Mouse (Mus musculus) left cerebral cortex, adult 11 months (tissue): Measurements from ENCODE around the gene Olfm2.

ENCODE experiments used
- DNase-seq: peaks from one replicate; pipeline ENCODE4 v3.0.0; 2022; ENCODE audit warnings: low spot score

The Olfm2 gene

DNA sequence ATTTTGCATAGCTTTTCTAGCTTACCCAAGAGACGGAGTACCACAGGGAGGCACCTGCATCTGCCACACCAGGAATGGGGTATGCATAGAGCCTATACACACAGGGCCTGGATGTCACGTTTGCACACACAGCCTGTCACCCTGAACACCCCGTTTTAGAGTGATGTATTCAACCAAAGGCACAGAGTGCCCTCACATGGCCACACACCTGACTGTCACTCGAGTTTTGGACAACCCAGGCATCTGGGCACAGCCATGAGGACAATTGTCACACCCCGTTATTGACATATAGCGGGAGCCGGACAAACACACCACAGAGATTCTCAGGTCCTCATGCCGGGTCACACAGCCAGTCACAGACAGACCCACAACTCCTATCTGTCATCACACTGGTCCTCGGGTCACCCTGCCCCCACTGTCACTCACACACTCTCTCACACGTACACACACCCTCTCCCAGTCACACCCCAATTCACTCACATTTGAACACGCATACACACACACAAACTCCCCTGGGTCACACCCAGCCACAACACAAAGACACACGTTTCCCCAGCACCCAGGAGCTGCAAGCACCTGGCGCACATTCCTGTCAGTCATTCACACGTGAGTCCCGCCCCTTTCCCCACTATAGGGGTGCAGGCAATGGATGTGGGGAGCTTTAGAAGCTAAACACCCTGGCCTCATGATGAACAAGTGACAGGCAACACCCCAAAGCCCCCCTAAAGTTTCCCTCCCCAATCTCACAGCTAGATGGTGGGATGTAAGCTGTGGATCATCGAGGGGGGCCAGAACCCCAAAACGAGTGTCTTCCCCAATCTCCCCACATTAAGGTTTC, 801 bp downstream of the Olfm2 start:
- no peak for DNase-seq

DNA sequence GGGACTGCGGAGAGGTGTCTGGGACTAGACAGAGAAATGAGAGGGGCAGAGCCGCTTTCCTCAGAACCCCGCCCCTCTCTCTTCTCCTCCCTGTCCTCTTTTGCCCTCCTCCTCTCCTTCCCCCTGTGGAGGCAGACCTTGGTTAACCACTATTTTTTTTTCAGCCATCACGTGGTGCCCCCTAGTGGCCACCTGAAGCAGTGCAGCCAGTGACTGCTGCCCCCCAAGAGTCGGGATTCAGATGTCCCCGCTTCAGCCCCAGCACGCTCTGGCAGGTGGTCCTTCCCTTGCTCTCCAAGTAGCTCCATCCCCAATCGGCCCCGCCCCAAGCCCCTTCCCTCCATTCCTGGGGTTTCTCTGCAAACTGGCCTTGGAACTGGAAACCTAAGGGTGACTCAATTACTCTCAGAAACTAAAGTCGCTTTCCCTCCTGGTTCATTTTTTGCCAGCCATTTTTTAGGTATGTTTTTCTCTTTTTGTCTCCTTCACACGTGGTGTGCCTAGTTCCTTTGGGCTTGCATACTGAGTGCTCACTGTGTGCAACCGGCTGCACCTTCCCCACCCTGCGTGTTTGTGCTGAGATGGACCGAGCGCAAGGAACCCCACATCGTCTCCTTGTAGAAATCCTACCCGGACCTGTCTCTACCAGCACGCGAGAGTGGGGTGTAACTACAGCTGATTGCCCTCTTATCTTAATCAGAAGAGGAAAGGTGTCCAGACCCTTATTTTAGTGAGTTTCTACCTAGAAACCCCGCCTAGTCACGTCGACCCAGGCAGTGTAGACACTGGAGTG, 2.0 kb downstream of the Olfm2 start:
- no peak for DNase-seq

DNA sequence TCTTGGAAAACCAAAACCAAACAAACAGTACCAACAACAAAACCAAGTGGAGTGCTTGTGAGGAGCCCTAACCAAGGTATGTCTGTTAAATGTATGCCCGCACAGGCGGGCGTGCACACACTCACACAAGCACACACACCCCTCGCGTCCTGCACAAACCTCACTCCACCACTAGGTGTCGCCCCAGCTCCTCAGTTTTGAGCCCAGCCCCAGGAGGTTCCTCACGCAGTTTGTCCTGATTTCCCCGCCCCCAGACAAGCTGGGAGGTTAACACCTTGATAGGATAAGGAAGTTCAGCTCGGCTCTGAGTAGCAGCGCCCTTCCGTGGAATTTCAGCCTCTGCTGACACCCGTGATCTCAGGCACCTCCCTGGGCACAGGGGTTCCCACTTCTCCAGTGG, 5.7 kb downstream of the Olfm2 start:
- DNase-seq: peak; percentile 58

DNA sequence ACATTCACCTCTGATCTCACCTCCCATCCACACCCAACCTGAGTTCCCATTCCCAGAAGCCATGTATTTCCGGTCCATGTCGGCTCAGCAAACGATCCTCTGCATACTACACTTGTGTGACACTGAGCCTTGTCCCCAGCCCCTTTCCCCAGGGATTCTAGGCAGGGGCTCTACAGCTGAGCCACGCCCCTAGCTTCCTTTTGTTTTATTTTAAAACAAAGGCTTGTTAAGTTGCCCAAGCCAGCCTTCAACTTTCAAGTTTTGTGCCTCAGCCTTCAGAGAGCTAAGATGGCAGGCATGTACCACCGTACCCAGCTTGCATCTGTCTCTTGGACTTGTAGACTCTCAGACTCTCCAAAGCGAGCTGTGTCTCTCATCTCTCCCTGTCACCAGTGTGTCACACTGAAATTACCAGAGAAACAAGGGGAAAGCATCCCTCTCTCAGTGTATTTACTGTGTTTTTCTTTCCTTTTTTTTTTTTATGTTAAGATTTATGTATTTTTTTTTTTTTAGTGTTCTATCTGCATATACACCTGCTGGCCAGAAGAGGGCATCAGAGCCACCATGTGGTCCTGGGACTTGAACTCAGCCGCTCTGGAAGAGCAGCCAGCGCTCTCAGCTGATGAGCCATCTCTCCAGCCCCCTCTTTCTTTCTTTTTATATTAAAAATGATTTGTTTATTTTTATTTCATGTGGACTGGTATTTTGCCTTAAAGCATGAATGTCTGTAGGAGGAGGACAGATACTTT, 7.7 kb downstream of the Olfm2 start:
- no peak for DNase-seq

DNA sequence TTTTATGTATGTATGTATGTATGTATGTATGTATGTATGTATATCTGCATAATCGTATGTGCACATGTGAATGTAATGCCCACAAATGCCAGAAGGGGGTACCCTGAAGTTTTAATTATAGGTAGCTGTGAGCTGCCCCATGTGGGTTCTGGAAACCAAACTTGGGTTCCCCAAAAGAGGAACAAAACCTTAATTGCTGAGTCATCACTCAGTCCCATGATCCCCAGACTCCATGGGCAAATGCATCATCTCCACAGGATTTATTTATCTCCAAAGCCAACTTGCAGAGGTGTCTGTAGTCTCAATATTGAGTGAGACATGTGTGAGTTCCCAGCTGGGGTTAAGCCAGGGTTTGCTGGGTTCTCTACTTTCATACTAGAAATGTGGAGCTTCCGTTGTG, 8.9 kb downstream of the Olfm2 start:
- no peak for DNase-seq

DNA sequence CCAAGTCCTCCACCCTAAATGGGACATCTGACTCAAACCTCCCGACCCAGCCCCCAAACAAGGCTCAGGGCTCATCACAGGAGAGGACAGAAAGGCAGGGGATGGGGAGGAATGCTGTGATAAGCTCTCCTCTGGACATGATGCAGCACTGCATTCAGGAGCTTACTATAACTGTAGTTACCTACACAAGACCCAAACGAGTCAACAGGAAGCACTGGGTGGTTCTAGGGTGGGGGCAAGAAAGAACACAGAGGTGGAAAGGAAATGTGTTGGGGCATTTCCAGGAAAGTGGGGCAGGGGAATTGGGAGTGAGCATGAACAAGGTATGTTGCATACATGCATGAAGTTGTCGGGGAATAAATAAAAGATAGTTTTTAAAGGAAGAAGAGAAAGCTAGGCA, 11.5 kb downstream of the Olfm2 start:
- no peak for DNase-seq

DNA sequence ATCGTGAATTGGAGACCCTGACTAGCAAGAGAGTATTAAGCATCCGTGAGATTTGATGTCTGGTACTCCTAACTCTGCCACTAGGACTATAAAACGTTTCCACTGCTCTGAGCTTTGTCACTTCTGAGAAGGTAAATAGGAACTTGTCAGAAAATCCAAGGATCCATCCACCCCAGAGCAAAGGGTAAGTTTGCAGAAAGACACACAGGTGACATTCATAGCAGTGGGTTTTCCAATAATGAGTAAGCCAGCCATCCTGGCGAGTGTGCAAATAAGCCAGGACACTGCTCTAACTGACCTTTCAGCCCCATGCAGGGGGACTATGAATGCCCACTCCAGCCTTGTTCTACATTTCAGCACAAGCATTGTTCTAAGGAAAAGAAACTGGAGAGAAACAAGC, 14.4 kb downstream of the Olfm2 start:
- no peak for DNase-seq

DNA sequence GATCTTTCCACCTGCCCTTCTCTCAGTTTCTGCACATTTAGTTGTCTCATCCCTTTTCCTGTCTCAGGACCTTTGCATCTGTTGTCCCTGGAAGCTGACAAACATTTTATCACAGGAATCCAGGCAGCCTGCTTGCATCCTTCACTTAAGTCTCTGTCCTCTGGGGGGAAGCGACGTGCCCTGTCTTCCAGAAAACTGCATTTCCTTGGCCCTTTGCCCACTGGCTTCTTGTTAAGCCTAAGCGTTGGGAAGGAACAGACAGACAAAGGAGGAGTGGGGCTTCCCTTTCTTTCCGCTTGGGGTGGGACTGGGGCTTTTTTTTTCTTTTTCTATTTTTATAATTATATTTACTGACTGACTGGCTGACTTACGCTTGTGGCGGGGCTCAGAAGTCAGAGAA, 16.7 kb downstream of the Olfm2 start:
- DNase-seq: no peak

DNA sequence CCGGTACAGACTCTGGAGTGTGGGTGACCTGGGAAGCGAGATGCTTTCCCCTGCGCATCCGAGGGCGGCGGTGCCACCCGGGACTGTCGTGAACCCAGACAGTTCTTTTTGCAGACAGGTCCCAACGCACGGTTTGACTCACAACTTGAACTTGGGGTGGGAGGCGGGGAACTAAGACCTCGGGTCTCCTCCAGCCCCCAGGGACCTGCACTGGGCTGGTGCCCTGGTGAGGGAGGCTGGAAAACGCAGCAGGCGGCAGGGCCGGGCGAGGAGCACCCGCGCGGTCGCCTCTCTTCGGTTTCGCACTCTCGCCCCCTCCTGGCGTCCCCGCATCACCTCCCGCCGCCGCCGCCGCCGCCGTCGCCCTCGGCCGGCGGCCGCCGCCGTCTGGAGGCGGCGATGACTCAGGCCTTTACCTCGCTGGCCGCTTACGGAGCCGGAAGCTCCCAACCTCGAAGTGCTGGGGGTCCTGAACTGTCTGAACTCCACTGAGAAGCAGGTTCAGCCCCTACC, 18.5 kb downstream of the Olfm2 start:
- DNase-seq: no peak

DNA sequence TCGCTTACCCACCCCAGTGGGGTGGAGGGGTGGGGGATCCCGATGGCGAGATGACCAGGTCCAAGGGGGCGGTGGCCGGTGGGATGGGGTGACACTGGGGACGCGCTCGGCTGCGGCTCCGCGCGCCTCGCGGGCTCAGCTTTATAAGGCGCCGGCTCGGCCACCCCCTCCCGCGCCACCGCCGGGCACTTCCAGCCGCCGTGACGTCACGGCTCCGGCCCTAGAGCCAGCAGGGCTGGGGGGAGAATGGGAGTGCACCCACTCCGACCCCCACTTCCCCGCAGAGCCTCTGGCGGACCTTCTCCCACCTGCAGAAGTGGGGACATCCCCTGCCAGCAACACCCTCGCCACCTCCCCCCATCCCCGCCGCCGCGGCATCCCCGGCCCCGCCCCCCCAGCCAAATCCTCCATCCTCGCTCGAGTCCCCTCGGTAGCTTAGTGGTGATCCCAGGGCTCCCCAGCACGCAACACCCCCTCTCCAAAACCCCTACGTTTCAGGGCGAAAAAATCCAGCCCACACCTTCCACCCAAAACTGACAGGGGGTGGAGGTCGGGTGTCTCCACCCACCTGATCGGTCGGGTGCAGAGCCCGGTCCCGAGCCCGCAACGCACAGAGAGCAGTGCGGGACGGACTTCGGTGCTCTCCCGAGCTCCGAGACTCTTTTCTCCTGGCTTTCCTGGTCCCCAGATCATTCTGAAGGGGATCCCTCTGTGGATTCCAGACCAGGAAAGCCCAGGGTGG, 19.1 kb downstream of the Olfm2 start:
- no peak for DNase-seq

DNA sequence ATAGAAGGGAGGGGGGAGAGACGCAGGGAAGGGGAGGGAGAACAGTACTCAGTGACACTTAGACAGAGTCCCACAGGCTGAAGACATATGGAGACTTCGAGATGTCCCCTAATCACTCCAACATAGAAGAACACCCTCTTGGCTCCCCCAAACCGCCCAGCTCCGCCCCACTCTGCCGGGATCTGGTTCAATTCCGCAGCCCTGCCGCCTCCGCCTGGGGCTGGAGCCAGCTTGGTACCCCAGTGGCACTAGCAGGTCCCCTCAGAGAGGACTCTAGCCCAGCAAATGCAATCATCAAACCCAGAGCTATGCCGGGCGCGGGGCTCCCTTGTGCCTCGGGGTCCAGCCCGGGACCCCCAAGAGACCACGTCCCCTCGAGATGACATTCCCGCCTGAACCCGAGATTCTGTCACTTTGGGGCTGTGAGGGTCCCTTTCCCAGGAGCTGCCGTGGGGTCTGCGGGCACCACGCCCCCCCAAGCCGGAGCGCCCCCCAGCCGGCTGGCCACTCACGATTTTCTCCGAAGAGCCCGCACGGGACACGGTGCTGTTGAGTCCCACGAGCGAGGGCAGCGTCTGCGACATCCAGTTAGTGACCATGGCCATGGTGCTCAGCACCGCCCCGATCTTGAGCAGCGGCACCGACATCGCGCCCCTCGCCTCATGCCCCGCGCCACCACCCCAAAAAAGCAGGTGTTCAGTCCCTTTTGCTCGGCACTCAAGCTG, 19.9 kb downstream of the Olfm2 start:
- DNase-seq: no peak

DNA sequence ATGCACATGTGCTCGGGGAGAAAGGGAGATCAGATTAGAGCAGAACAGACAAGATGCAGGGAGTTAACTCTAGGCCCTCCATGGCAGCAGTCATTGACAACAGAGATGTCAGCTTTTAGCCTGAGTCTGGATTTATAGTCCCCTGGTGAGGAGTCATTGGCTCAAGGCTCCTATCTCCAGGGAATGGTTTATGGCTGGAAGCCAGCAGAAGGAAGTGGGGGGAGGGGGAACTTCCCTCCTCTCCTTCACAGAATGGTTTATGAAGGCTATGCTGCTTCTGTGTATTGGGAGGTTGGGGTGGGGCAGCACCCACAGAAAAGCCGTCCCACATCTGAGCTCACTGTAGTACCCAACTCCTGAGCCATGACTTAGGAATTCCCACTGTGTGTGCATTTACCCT, 24.6 kb downstream of the Olfm2 start:
- DNase-seq: no peak

DNA sequence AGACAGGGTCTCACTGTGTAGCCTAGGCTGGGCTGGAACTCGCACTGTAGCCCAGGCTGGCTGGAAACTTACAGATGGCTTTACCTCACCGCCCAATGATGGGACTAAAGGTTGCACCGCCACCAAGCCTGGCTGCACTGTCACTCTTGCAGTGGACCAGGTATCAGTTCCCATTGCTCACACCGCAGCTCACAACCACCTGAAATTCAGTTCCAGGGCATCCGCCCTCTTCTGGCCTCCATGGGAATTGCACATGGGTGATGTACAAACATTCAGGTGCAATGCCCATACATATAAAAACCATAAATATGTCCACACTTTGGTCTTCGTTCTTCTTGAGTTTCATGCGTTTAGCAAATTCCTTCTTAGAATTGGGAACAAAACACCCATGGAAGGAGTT, 30.8 kb downstream of the Olfm2 start:
- DNase-seq: no peak

DNA sequence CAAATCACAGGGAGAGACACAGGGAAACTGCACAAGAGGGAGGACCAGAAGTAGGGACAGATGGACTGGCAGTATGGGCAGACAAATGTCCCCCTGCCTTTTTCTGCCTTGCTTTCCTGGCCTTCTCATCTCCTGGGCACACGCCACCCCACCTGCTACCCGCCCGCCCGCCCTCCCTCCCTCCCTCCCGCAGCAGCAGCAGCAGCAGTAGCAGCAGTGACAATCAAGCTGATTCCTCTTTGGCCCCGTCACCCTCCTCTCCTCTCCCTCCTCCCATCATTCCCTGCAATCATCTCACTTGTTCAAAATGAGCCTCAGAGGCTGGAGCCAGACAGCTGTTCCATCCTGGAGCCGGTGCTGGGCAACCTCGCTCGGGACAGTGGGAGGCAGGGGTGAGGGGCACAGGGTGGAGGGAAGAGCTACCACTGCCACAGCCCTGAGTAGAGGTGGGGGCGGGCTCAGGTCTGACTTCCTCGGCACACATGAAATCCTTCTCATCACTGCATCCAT, 32.6 kb downstream of the Olfm2 start:
- DNase-seq: no peak

DNA sequence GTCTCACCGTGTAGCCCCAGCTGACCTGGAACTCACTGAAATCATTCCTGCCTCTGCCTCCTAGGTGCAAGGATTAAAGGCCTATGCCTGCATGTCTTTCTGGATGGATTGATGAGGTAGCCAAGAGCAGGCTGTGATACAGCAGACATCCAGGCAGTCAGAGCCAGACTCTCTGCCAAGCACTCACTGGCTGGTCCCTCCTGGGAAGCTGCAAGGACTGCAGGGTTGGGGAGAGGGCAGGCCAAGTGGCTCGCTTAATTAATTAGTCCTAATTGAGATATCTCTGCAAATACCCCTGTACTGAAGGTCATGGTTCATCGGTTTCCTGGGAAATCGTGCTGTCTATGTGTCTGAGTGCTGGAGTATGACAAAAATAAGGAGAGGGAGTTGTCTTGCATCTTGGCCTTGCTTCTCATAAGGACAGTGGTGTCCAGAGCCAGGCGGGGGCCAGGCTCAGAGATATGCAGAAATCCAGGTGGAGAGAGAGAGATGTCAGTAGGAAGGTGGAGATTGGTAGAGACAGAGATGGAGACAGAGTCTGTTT, 33.1 kb downstream of the Olfm2 start:
- no peak for DNase-seq

DNA sequence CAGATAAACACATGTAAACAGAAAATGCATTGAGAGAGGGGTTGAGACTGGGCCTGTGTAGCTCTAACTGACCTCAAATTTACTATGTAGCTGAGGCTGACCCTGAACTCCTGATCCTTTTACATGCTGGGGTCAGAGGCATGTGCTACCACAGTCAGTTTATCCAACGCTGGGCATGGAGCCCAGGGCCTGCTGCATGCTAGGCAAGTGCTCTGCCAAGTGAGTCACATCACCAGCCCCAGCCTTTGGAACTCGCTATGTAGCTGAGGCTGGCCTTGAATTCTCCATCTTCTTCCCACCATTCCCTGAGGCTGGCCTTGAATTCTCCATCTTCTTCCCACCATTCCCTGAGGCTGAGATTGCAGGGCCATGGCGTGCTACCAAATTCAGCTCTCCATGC, 35.7 kb downstream of the Olfm2 start:
- DNase-seq: no peak

DNA sequence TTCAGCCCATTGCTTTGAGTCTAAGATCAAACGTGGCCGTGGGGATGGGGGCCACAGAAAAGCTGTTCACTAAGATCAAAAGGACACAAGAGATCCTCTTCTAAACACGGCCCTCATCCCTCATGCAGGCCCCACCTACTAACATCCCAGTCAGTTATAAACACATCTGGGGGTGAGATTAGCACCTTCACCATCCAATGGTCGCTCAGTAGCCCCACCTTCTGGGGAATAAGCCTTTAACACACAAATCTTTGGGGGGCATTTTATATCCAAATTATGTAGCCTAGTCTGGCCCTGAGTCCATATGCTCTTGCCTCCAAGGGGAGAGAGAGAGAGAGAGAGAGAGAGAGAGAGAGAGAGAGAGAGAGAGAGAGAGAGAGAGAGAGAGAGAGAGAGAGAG, 40.2 kb downstream of the Olfm2 start:
- no peak for DNase-seq

DNA sequence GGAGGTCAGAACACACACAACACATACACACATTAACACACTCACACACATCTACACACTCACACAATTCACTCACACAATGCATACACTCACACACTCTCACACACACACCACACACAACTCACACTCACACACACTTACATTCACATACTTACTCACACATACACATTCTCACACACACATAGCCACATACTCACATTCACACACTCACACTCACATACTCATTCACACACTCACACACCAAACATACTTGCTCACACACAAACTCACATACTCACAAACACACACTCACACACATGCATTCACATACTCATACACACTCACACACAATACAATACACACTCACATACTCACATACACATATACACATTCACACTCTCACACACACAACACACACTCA, 40.7 kb downstream of the Olfm2 start:
- no peak for DNase-seq

DNA sequence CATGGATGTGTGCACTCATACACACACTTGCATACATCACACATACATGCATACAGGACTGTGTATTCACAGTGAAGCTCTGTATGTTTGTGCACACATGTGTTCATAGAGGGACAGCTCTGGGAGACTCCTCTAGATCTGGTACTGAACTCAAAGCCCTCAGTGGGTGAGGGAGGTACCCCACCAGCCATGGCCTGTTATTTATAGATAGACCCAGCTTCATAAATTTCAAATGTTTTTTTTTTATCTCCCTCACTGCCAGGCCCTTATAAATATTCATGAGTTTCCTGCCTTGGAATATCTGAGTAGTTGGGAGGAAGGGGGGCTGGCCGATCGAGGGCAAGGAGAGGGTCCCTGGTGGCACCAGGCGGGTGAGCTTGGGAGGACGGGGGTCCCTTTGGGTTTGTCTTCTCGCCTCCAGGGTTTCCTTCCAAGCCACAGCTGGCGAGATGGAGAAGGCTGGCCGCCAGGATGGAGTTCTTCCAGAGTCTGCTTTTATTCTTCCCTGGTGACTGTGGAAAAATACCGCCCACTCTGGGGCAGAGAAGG, 42.2 kb downstream of the Olfm2 start:
- no peak for DNase-seq

DNA sequence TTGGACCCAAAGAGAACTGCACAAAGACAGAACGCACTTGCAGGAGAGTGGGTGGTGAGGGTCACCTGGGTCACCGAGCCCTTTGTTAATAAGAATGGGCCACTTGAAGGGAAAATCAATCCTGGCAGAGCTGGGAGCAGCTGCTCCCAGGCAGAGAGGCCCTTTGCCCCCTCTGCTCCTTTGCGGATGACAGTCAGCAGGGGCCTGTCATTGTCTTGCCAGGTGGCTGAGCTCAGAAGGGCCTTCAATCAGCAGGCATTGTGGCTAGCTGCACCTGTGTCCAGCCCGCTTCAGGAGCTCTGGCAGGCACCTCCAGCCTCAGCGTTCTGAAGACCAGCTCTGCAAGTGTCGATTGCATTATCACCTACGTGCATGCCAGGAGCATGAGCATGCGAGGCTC, 48.7 kb downstream of the Olfm2 start:
- no peak for DNase-seq
